Comparison of ENCODE assay signal across 8 mouse cellular contexts in genomic region chr1:171222238-171223155, GRCm38 (mm10). TPM values are rescaled to one million over a fixed set of nuclear protein-coding genes. Genes with fewer than 3 reads are reported as not detected.
DNase-seq lines count a peak whose midpoint lies in the region; ATAC-seq and TF ChIP-seq lines count a peak whose summit lies in the region.

Gene Tomm40l, minus strand, starts transcription at chr1:171222514.

- peaks cover 3% of the 10 kb centered on the region for H3K4me1 ChIP-seq in bone marrow, adult 2 months (ENCODE audit: control insufficient read depth, insufficient read depth, low read length)
- peaks cover 12% of the 10 kb centered on the region for H3K4me1 ChIP-seq in embryonic facial prominence, embryonic 15.5 days
- H3K4me1 ChIP-seq in limb, embryonic 14.5 days (ENCODE audit: control insufficient read depth, insufficient read depth, low read length), result peaks cover 8% of the 10 kb centered on the region
- peaks cover 6% of the 10 kb centered on the region for H3K4me1 ChIP-seq in midbrain, postnatal 0 days (ENCODE audit: insufficient read depth, low read length)

- peak within 1 kb of the TSS; percentile 28 for H3K27ac ChIP-seq in bone marrow, adult 2 months (ENCODE audit: control insufficient read depth, insufficient read depth, low read depth, low read length, poor library complexity)
- H3K27ac ChIP-seq in embryonic facial prominence, embryonic 15.5 days (replicated peaks), result peak within 1 kb of the TSS; percentile 94
- H3K27ac ChIP-seq in limb, embryonic 14.5 days (replicated peaks; ENCODE audit: low read depth, low read length), result peak within 1 kb of the TSS; percentile 83
- H3K27ac ChIP-seq in midbrain, postnatal 0 days (ENCODE audit: low read depth, low read length), result peak within 1 kb of the TSS; percentile 21; the same call in 1 of the 2 replicates

- no peaks in the 10 kb centered on the region for H3K9me3 ChIP-seq in embryonic facial prominence, embryonic 15.5 days (replicated peaks)
- no peaks in the 10 kb centered on the region for H3K9me3 ChIP-seq in limb, embryonic 14.5 days (ENCODE audit: control insufficient read depth, low read length)
- no peaks in the 10 kb centered on the region for H3K9me3 ChIP-seq in midbrain, postnatal 0 days (ENCODE audit: low read length)

- no peak for TF ChIP-seq POLR2A in bone marrow, adult 2 months (IDR thresholded peaks at IDR 0.05; ENCODE audit: borderline replicate concordance, control insufficient read depth, low read depth, low read length)
- peak; percentile 23; the same call in 1 of the 2 replicates for TF ChIP-seq POLR2A in limb, embryonic 14.5 days (IDR thresholded peaks at IDR 0.05; ENCODE audit: borderline replicate concordance, extremely low read depth, insufficient read depth, insufficient read length)

- peak within 1 kb of the TSS; percentile 70 for H3K4me3 ChIP-seq in bone marrow, adult 2 months (replicated peaks; ENCODE audit: control insufficient read depth, low read depth, low read length)
- peak within 1 kb of the TSS; percentile 72 for H3K4me3 ChIP-seq in embryonic facial prominence, embryonic 15.5 days (replicated peaks)
- H3K4me3 ChIP-seq in limb, embryonic 14.5 days (replicated peaks; ENCODE audit: low read length), result peak within 1 kb of the TSS; percentile 57
- peak within 1 kb of the TSS; percentile 60 for H3K4me3 ChIP-seq in midbrain, postnatal 0 days (ENCODE audit: low read depth, low read length)

- peak within 1 kb of the TSS; percentile 31 for H3K9ac ChIP-seq in embryonic facial prominence, embryonic 15.5 days
- peak within 1 kb of the TSS; percentile 58 for H3K9ac ChIP-seq in limb, embryonic 14.5 days (ENCODE audit: low read depth, low read length, severe bottlenecking)
- peak within 1 kb of the TSS; percentile 50 for H3K9ac ChIP-seq in midbrain, postnatal 0 days (replicated peaks; ENCODE audit: low read length, poor library complexity, severe bottlenecking)

- peak within 1 kb of the TSS; percentile 86 for H3K4me2 ChIP-seq in embryonic facial prominence, embryonic 15.5 days (replicated peaks)
- peak within 1 kb of the TSS; percentile 92 for H3K4me2 ChIP-seq in limb, embryonic 14.5 days (replicated peaks; ENCODE audit: low read depth, low read length, severe bottlenecking)
- H3K4me2 ChIP-seq in midbrain, postnatal 0 days (ENCODE audit: low read depth, low read length, poor library complexity, severe bottlenecking), result peak within 1 kb of the TSS; percentile 71

- ATAC-seq in embryonic facial prominence, embryonic 15.5 days (ENCODE audit: insufficient number of reproducible peaks, low FRiP score, low TSS enrichment, low read depth), result peak; percentile 97
- peak; percentile 99 for ATAC-seq in limb, embryonic 14.5 days (ENCODE audit: low FRiP score, low read depth)
- peak; percentile 95 for ATAC-seq in midbrain, postnatal 0 days (ENCODE audit: low FRiP score)

- no peaks in the 10 kb centered on the region for H3K27me3 ChIP-seq in embryonic facial prominence, embryonic 15.5 days
- no peaks in the 10 kb centered on the region for H3K27me3 ChIP-seq in limb, embryonic 14.5 days (ENCODE audit: control insufficient read depth, insufficient read depth, low read length)
- no peaks in the 10 kb centered on the region for H3K27me3 ChIP-seq in midbrain, postnatal 0 days (ENCODE audit: insufficient read depth, low read length)

- WGBS in bone marrow, adult 2 months, result 2% methylated on average over 28 of the region's 28 CpGs
- WGBS in embryonic facial prominence, embryonic 15.5 days, result under 1% methylated on average over 28 of the region's 28 CpGs
- 2% methylated on average over 28 of the region's 28 CpGs for WGBS in limb, embryonic 14.5 days
- WGBS in midbrain, postnatal 0 days, result 2% methylated on average over 28 of the region's 28 CpGs

- peaks cover 14% of the 10 kb centered on the region; the same call in 1 of the 2 replicates for H3K36me3 ChIP-seq in embryonic facial prominence, embryonic 15.5 days
- H3K36me3 ChIP-seq in limb, embryonic 14.5 days (ENCODE audit: control insufficient read depth, insufficient read depth, low read length), result peaks cover 16% of the 10 kb centered on the region
- H3K36me3 ChIP-seq in midbrain, postnatal 0 days (ENCODE audit: insufficient read depth, low read length), result peaks cover 23% of the 10 kb centered on the region; the same call in 1 of the 2 replicates

- DNase-seq in 416B (ENCODE audit: low read depth), result peak; percentile 100
- peak; percentile 98 for DNase-seq in heart, adult 8-10 months (ENCODE audit: low spot score)
- DNase-seq in kidney, adult 9 months, result peak; percentile 99
- peak; percentile 100 for DNase-seq in limb, embryonic 14.5 days (ENCODE audit: low spot score)
- peak; percentile 99 for DNase-seq in midbrain, postnatal 0 days (ENCODE audit: low spot score)
- peak; percentile 69 to 78 for DNase-seq in spleen, postnatal 14 days (ENCODE audit: low spot score in 2 of 2)

- peak; percentile 8; the same call in 1 of the 2 replicates for TF ChIP-seq CTCF in bone marrow, adult 2 months (IDR thresholded peaks at IDR 0.05; ENCODE audit: control insufficient read depth, insufficient read depth, low read length)
- peak; percentile 84 for TF ChIP-seq CTCF in midbrain, postnatal 0 days (IDR thresholded peaks at IDR 0.05)

RNA-seq across cellular contexts. Expression of gene Tomm40l, which starts in this region (rescaled TPM):
- polyA plus RNA-seq in bone marrow, adult 2 months (2011; ENCODE audit: insufficient read depth, insufficient read length, low replicate concordance, missing spikeins), result 10.8 and 20.1 TPM in 2 replicates
- polyA plus RNA-seq in embryonic facial prominence, embryonic 15.5 days (2015; fragmentation: Nextera tagmentation; extraction: Ambion mirVana), result 29.5 and 30.0 TPM in 2 replicates
- total RNA-seq in heart, adult 8-10 months (2022), result 100 to 1,000 TPM in 1 of 4 experiments, 10 to 100 TPM in 3; 94.3 to 111 (median 97.4) TPM
- 26.3 and 29.4 TPM in 2 replicates for polyA plus RNA-seq in limb, embryonic 14.5 days (2012; rRNA removed)
- polyA plus RNA-seq in limb, embryonic 14.5 days (2014; fragmentation: Nextera tagmentation; extraction: Ambion mirVana), result 28.6 and 29.2 TPM in 2 replicates
- 49.8 and 57.6 TPM in 2 replicates for total RNA-seq in midbrain, postnatal 0 days (2014; rRNA removed)
- 33.9 and 44.6 TPM in 2 replicates for polyA plus RNA-seq in midbrain, postnatal 0 days (2015; fragmentation: Nextera tagmentation; extraction: Ambion mirVana)

Comparison
In these comparisons a context has a peak if more than half of its experiments do, and no peak if none do; other contexts are left out.
1. Peak in every context shown above with its lines: DNase-seq, ATAC-seq, H3K4me3 ChIP-seq and H3K27ac ChIP-seq.
2. H3K27ac ChIP-seq: peak in every context shown above with its lines; median percentile 94 in embryonic facial prominence, embryonic 15.5 days; 83 in limb, embryonic 14.5 days; 28 in bone marrow, adult 2 months; 21 in midbrain, postnatal 0 days.